Mouse (Mus musculus) limb, embryonic 13.5 days (tissue): ENCODE data around the gene AU040320. TPM values are rescaled to one million over a fixed set of nuclear protein-coding genes. Genes with fewer than 3 reads are reported as not detected.

Experiments used
- ATAC-seq: fragments of 200-750 bp; cut with Nextera tagmentation; 2 replicates; pipeline ENCODE4 v1.8.0; 2017; ENCODE audit warnings: low read depth, moderate number of reproducible peaks, moderate TSS enrichment; ENCODE audit not compliant: low FRiP score
- H3K27ac ChIP-seq: fragments of 300-500 bp; sonication (generic); 2 replicates; pipeline ENCODE4 v1.5.1; 2015; ENCODE audit warnings: inconsistent platforms, mild to moderate bottlenecking, moderate library complexity
- H3K27me3 ChIP-seq: fragments of 300-500 bp; sonication (generic); 2 replicates; pipeline ENCODE4 v1.6.1; 2015; ENCODE audit warnings: mild to moderate bottlenecking, inconsistent platforms
- H3K36me3 ChIP-seq: fragments of 300-500 bp; sonication (generic); 2 replicates; pipeline ENCODE4 v1.6.1; 2015; ENCODE audit warnings: inconsistent platforms, mild to moderate bottlenecking, moderate library complexity
- H3K4me1 ChIP-seq: fragments of 300-500 bp; sonication (generic); 2 replicates; pipeline ENCODE4 v1.6.1; 2015; ENCODE audit warnings: inconsistent platforms
- H3K4me2 ChIP-seq: fragments of 300-500 bp; sonication (generic); replicated peaks from 2 replicates; pipeline ENCODE4 v1.6.1; 2015; ENCODE audit warnings: inconsistent platforms, mild to moderate bottlenecking, moderate library complexity
- H3K4me3 ChIP-seq: fragments of 300-500 bp; sonication (generic); 2 replicates; pipeline ENCODE4 v1.5.1; 2015; ENCODE audit warnings: moderate library complexity, mild to moderate bottlenecking, inconsistent platforms
- H3K9ac ChIP-seq: fragments of 300-500 bp; sonication (generic); 2 replicates; pipeline ENCODE4 v1.6.1; 2015; ENCODE audit warnings: mild to moderate bottlenecking, inconsistent platforms
- H3K9me3 ChIP-seq: fragments of 300-500 bp; sonication (generic); 2 replicates; pipeline ENCODE4 v1.6.1; 2016; ENCODE audit warnings: inconsistent platforms
- WGBS: fragments of 180-500 bp; shearing (Covaris S2); methylation state at CpG from one replicate; pipeline ENCODE4 v1.1.7; 2015; 5-methylcytosine and 5-hydroxymethylcytosine counted together
- polyA plus RNA-seq: library from polyadenylated mRNA; unstranded; fragments of >200 nt; fragmentation: Nextera tagmentation; extraction: Ambion mirVana; gene quantifications from 2 replicates; pipeline ENCODE4 v1.2.1, GENCODE M21; 2015

Gene AU040320
- polyA plus RNA-seq, 1 experiment from 2014 or later = 17.6 TPM

DNA sequence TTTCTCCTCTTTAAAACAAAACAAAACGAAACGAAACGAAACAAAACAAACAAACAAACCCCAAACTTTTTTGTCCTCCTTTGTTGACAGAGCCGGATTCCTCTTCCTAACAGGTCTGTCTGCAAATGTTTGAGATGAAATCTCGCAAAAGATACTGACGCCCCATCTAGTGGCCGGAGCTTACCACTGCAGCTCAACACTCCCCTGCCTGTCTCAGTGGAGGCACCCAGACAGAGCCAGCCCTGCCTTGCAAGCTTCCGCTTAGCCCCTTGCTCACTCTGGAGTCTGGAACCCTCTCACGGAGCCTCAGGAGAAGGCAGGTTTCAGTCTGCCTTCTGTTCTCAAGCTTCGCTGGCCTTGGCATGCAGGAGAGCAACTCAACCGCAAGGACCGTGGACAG is 11.9 kb upstream of the AU040320 start:
- H3K36me3 ChIP-seq = peaks cover 24% of the 10 kb centered on the region
- no peaks in the 10 kb centered on the region for H3K9me3 ChIP-seq
- no peak overlapping the region for H3K27ac ChIP-seq
- H3K27me3 ChIP-seq = peaks cover 36% of the 10 kb centered on the region
- no peak overlapping the region for H3K4me3 ChIP-seq
- H3K9ac ChIP-seq = 0 out of 2 replicates have a peak overlapping the region, but pooled peaks have one; percentile 48
- H3K4me2 ChIP-seq = peak overlapping the region; percentile 37; the same call in 1 of the 2 replicates
- 6% methylated on average over 12 of the region's 12 CpGs for WGBS
- peaks cover 15% of the 10 kb centered on the region for H3K4me1 ChIP-seq
- ATAC-seq = peak; percentile 59; the same call in 1 of the 2 replicates

DNA sequence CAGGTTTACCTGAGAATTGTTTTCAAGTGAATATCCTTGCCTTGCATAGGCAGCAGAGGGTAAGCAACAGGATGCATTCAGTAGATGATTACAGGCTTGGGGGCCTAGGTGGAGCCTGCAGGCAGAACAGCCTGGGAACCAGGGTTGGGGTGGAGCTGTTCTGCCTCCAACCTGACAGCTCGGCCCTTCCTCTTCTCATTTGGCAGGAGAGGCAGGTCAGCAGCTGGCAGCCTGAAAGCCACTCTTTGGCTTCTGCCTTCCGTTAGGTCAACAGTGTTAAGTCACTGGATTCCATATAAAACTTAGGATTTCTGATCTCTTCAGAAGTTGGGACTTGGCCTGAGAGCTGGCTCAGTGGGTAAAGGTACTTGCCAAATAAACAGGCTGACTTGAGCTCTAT is 10.4 kb upstream of the AU040320 start:
- Histone ChIP-seq H3K4me1 (peaks cover 15% of the 10 kb centered on the region), H3K27ac (no peak overlapping the region), H3K9me3 (no peaks in the 10 kb centered on the region), H3K9ac (no peak overlapping the region), H3K27me3 (peaks cover 20% of the 10 kb centered on the region), H3K36me3 (peaks cover 36% of the 10 kb centered on the region), H3K4me2 (no peak overlapping the region), H3K4me3 (no peak overlapping the region)
- WGBS = 29% methylated on average over 2 of the region's 2 CpGs
- no peak for ATAC-seq

DNA sequence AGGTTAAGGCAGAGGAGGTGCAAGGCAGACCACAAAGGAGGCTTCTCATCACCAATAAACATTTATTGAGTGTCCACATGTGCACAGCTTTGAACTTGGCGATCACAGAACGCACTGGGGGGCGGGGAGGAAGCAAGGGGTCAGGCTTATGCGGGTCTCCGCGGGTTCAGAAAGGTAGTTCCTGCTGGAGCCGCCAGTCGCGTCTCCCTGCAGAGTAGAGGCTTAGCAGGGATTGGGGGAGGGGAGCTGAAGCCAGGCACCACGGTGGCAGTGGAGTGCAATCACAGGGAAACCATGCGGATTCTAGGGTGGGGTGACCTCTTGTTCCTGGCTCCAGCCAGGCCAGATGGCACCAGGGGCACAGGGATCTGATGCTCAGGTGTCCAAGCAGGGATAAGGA is 9.6 kb upstream of the AU040320 start:
- Histone ChIP-seq H3K27ac (no peak overlapping the region), H3K9ac (no peak overlapping the region), H3K4me1 (peaks cover 17% of the 10 kb centered on the region), H3K4me2 (no peak overlapping the region), H3K36me3 (peaks cover 44% of the 10 kb centered on the region), H3K9me3 (no peaks in the 10 kb centered on the region), H3K4me3 (no peak overlapping the region), H3K27me3 (peaks cover 13% of the 10 kb centered on the region)
- 3% methylated on average over 11 of the region's 11 CpGs for WGBS
- ATAC-seq = no peak

DNA sequence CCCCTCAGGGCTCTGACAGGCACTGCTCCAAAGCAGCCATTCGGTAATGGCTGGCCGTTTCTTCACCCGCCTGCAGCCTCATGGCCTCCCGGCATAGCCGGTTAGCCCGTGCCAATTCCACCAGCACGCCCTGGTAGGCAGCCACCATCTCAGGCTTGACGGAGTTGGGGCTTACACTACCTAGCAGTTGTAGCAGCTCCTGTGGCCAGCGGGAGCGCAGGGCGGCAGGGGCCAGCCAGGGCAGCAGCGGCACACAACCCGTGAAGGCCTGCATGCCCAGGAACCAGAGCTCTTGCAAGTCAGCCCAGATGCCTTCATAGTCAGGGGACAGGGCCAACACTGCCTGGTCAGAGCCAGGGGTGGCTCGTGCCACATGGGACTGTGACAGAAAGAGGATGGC is 8.5 kb upstream of the AU040320 start:
- no peak overlapping the region for H3K9ac ChIP-seq
- H3K36me3 ChIP-seq = peaks cover 54% of the 10 kb centered on the region

DNA sequence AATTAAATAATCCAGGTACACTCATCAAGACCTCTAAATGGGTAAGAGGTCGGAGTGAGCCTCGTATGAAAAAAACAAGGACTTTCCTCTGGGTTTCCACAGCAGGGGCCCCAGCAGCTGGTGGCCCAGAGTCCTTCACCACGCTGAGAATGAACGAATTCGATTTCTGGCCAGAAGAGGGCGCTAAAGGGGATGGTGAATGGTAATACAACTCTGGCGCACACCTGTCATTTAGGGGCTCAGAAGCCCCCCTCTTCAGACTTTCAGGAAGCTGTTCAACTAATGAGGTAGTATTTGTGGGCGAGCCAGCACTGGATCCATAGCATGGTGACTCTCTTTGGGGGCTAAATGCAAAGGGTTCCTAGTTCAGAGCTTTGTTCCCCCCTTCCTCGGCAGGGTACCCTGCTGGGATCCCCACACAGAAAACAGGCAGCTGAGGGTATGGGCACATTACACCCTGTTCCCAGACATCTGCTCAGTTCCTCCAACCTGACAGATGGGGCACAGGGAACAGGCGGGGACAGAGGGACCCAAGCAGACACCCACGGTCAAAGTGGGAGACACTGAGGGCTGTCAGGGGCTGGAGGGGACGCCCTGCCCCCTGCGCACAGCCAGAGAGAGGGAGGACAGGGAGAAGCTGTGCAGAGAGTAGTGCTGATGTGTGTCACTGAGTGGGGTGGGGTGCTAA is 7.7 kb upstream of the AU040320 start:
- no peak overlapping the region for H3K27ac ChIP-seq
- no peak overlapping the region for H3K9ac ChIP-seq
- H3K27me3 ChIP-seq = no peaks in the 10 kb centered on the region
- peaks cover 35% of the 10 kb centered on the region for H3K4me1 ChIP-seq
- WGBS = 38% methylated on average over 13 of the region's 13 CpGs
- H3K9me3 ChIP-seq = no peaks in the 10 kb centered on the region
- peaks cover 62% of the 10 kb centered on the region for H3K36me3 ChIP-seq
- peak; percentile 14; the same call in 1 of the 2 replicates for ATAC-seq
- no peak overlapping the region for H3K4me2 ChIP-seq
- H3K4me3 ChIP-seq = no peak overlapping the region

More for the DNA sequence above, 8.5 kb upstream of the AU040320 start:
- 92% methylated on average over 14 of the region's 14 CpGs for WGBS
- Histone ChIP-seq H3K27me3 (peaks cover 3% of the 10 kb centered on the region; the same call in 1 of the 2 replicates), H3K27ac (no peak overlapping the region), H3K4me1 (peaks cover 27% of the 10 kb centered on the region), H3K4me2 (no peak overlapping the region), H3K9me3 (no peaks in the 10 kb centered on the region), H3K4me3 (no peak overlapping the region)
- ATAC-seq = no peak

DNA sequence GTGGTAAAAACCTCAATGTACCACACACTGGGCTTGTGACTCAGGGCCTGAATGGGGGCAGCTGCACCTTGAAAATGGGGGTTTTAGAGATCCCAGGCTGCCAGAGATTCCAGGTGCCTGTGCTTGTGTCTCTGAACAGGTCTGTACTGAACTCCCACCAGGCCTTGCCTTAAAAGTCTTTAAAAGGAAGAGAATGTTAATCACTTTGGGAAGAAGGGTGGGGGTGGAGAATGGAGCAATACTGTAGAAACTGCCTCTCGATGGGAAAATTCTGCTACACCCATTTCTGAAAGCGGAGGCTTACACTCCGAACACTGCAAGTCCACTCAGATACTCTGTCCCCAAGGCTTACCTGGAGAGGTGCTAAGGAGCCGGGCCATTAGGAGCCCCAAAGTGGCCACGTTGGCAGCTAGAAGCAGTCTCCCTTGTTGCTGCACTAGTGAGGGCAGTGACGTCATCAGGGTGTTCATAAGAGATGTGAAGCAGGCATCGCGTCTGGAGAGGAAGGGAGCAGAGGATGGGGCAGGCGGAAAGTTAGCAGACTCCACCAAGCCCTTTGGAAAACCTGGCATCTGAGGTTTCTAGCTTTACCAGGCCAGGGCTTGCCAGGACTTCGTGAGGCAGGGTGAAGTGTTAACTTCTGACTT is 7.0 kb upstream of the AU040320 start:
- no peaks in the 10 kb centered on the region for H3K9me3 ChIP-seq
- H3K9ac ChIP-seq = no peak overlapping the region
- peaks cover 38% of the 10 kb centered on the region for H3K4me1 ChIP-seq
- H3K4me3 ChIP-seq = no peak overlapping the region
- H3K27me3 ChIP-seq = no peaks in the 10 kb centered on the region
- WGBS = 81% methylated on average over 10 of the region's 10 CpGs
- ATAC-seq = no peak
- no peak overlapping the region for H3K4me2 ChIP-seq
- peaks cover 66% of the 10 kb centered on the region for H3K36me3 ChIP-seq
- H3K27ac ChIP-seq = no peak overlapping the region

DNA sequence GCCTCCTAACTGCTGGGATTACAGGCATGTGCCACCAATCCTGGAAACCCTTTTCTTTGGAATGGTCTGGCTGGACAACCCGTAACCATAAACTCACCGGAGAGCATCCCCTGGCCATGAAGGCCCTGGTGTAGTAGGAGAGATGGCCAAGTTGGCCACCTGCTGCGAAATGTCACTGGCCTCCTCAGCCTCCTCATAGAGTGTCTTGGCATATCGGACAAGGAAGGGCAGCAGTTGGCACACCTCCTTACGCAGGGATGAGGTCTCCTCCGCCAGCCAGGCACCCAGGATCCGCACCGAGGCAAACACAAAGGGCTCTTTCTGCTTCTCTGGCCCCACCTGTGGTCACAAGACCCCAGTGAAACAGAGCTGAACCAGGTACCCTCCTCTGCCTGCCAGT is 5.0 kb upstream of the AU040320 start:
- peaks cover 66% of the 10 kb centered on the region for H3K36me3 ChIP-seq
- WGBS = 94% methylated on average over 8 of the region's 8 CpGs
- no peak overlapping the region for H3K4me2 ChIP-seq
- H3K9me3 ChIP-seq = no peaks in the 10 kb centered on the region
- H3K4me3 ChIP-seq = no peak overlapping the region
- H3K27ac ChIP-seq = no peak overlapping the region
- 0 out of 2 replicates have a peak overlapping the region, but pooled peaks have one; percentile 31 for H3K9ac ChIP-seq
- H3K4me1 ChIP-seq = peaks cover 49% of the 10 kb centered on the region
- H3K27me3 ChIP-seq = no peaks in the 10 kb centered on the region
- no peak for ATAC-seq

DNA sequence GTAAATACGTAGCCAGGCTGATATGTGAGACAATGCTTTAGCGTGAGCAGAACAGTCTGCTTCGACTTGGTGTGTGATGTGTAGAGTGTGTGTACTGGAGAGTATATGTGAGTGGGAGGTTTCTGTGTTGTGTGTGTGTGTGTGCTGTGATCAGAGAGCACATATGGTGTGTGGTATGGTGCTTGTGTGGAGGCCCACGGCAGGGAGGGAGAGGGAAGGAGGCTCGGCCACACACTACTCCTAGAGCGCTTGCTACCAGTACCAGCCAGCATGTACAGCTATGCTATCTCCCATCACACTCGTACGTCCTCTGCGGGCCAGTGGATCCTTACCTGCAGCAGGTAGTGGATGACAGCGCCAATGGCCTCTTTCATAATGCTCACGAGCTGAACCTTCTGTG is 3.8 kb upstream of the AU040320 start:
- Histone ChIP-seq H3K4me2 (0 out of 2 replicates have a peak overlapping the region, but pooled peaks have one; percentile 2), H3K4me1 (peaks cover 42% of the 10 kb centered on the region), H3K4me3 (no peak overlapping the region), H3K27ac (no peak overlapping the region), H3K9me3 (no peaks in the 10 kb centered on the region), H3K9ac (peak overlapping the region; percentile 45), H3K27me3 (no peaks in the 10 kb centered on the region), H3K36me3 (peaks cover 61% of the 10 kb centered on the region)
- ATAC-seq = no peak
- 89% methylated on average over 11 of the region's 11 CpGs for WGBS

DNA sequence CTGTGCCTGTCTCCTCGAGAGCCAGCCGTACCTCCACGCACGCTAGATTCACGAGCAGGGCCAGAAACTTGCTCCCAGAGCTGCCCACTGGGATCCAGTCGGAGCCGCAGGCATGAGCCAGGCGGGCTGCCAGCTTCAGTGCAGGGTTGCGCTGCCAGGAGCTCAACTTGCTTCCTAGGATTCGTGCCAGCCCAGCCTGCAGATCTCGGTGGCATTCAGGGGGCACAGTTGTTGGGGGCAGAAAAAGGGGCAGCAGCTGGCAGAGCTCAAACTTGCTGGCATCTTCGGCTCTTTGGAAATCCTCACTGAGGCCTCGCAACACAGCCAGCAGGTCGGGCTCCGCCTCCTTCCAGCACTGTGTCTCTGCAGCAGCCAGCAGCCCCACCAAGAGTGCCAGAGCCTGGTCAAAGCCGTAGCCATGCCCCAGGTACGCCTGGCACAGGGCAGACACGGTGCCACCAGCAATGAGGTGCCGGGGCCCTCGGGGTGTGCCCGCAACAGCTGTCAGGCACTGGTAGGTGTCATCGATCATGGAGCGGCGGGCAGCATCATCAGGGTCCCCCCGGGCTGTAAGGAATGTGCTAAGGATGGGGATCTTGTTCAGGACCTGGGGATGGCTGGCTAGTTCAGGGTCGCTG is 3.2 kb upstream of the AU040320 start:
- Histone ChIP-seq H3K4me2 (0 out of 2 replicates have a peak overlapping the region, but pooled peaks have one; percentile 2), H3K27me3 (no peaks in the 10 kb centered on the region), H3K36me3 (peaks cover 54% of the 10 kb centered on the region), H3K4me3 (no peak overlapping the region), H3K27ac (no peak overlapping the region), H3K4me1 (peaks cover 47% of the 10 kb centered on the region), H3K9ac (peak overlapping the region; percentile 45), H3K9me3 (no peaks in the 10 kb centered on the region)
- no peak for ATAC-seq
- WGBS = 91% methylated on average over 26 of the region's 26 CpGs

DNA sequence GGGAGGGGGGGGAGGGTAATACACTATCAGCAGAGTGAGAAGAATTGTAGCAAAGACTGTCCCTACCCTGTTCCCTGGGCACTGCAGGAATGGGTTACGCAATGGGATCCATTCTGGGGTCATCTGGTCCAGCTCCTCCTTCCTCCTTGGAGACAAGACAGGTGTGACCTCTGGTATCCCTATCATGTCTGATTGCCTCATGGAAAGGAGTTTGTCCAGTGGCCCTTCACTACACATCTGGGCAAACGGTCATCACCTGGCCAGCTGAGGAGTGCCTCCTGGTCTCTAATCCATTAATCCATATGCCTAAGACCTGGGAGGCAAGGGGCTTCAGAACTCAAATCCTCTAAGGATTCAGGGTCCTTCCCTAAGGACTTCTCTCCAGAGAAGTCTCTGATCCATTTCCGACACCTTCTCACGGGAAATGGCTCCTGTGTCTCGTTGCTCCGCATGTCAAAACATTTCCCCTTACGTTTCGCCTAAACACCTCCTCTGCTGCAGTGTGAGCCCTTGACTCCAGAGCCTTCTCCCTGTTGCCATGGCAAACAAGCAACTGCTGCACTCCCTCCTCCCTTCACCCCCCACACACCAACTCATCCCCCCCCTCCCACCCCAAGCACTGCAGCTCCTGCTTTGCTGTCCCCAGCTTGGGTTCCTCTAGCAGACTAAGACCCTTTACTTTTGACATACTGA is 2.3 kb upstream of the AU040320 start:
- Histone ChIP-seq H3K9me3 (no peaks in the 10 kb centered on the region), H3K4me1 (peaks cover 47% of the 10 kb centered on the region), H3K4me3 (peak overlapping the region; percentile 77; the same call in 1 of the 2 replicates), H3K36me3 (peaks cover 47% of the 10 kb centered on the region), H3K9ac (peak overlapping the region; percentile 39; the same call in 1 of the 2 replicates), H3K4me2 (peak overlapping the region; percentile 100), H3K27ac (no peak overlapping the region), H3K27me3 (no peaks in the 10 kb centered on the region)
- 73% methylated on average over 8 of the region's 8 CpGs for WGBS
- no peak for ATAC-seq

DNA sequence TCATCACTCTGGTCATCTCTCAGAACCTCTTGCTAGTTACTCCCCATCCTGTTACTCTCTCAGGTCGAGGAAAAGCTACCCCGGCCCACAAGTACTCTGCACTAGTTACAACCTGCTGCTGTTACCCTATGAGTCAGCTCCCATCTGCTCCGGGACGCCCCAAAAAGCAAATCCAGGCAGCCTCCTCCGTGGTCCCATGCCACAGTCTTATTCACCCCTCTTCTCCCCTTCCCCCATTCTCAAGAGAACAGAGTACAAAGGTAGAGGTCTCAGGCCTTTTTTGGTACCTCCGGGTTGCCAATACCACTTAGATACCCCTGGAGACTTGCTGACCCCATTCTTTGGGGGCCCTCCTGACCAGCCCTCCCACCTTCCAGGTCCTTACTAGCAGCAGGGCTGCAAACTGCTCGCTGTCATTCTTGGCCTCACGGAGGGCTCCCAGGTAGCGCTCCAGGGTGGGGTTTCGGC is 1.8 kb upstream of the AU040320 start:
- no peaks in the 10 kb centered on the region for H3K9me3 ChIP-seq
- H3K27ac ChIP-seq = no peak overlapping the region
- no peaks in the 10 kb centered on the region for H3K27me3 ChIP-seq
- WGBS = 60% methylated on average over 10 of the region's 10 CpGs
- peaks cover 47% of the 10 kb centered on the region for H3K4me1 ChIP-seq
- peak overlapping the region; percentile 77 for H3K4me3 ChIP-seq
- peak overlapping the region; percentile 100 for H3K4me2 ChIP-seq
- no peak for ATAC-seq
- peak overlapping the region; percentile 84 for H3K9ac ChIP-seq
- H3K36me3 ChIP-seq = peaks cover 41% of the 10 kb centered on the region
